Mouse (Mus musculus) megakaryocyte, embryonic 14.5 days (primary cell): ENCODE measurements around the gene Neo1. TPM values are rescaled to one million over a fixed set of nuclear protein-coding genes. Genes with fewer than 3 reads are reported as not detected.

Source experiments
- H3K27me3 ChIP-seq: replicated peaks from 2 replicates; pipeline ENCODE3; 2012; ENCODE audit warnings: inconsistent platforms
- H3K36me3 ChIP-seq: replicated peaks from 2 replicates; pipeline ENCODE3; 2012; ENCODE audit warnings: low read length, inconsistent platforms, mixed read lengths
- H3K4me1 ChIP-seq: 2 replicates; pipeline ENCODE4 v1.6.1; 2012; ENCODE audit warnings: inconsistent platforms
- H3K4me3 ChIP-seq: replicated peaks from 2 replicates; pipeline ENCODE3; 2012; ENCODE audit warnings: moderate library complexity, mild to moderate bottlenecking, inconsistent platforms
- H3K9me3 ChIP-seq: 2 replicates; pipeline ENCODE4 v1.6.1; 2012; ENCODE audit warnings: inconsistent platforms
- FLI1 ChIP-seq: IDR thresholded peaks from 2 replicates; pipeline ENCODE4 v1.6.1; 2012; ENCODE audit warnings: low read length, inconsistent platforms, mixed read lengths
- GATA1 ChIP-seq: IDR thresholded peaks from 3 replicates; pipeline ENCODE4 v1.6.1; 2012; ENCODE audit warnings: mixed read lengths, low read length, inconsistent platforms, borderline replicate concordance
- polyA plus RNA-seq: library from polyadenylated mRNA; stranded (reverse); fragments of >175 nt; gene quantifications from 2 replicates; pipeline ENCODE4 v1.2.3, GENCODE M21; 2012; ENCODE audit warnings: low replicate concordance; ENCODE audit not compliant: insufficient read depth

Neo1 gene
- polyA plus RNA-seq, 1 experiment = 0.37 TPM

DNA sequence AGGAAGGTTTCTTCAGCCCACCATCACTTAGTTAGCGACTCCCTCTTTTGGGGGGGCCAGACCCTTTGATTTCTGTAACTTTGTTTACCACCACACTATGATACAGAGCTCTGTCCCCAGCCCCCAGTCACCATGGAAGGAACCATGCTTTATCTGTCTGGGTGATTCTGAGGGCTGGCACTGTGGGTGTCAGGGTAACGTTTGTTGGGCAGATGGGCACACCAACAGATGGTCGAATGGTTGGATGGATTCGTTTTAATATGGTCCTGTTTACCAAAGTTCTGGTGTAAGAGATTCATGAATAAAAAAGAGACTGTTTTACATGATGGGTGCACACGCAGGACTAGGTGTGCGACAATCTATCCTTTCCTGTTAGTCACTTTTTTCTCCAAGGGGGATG lies 22.9 kb upstream of the Neo1 start:
- H3K9me3 ChIP-seq = no peaks in the 10 kb centered on the region
- H3K4me3 ChIP-seq = no peak overlapping the region
- H3K27me3 ChIP-seq = peaks cover 10% of the 10 kb centered on the region
- TF ChIP-seq FLI1 (no peak), GATA1 (no peak)
- no peaks in the 10 kb centered on the region for H3K36me3 ChIP-seq
- peaks cover 4% of the 10 kb centered on the region; the same call in 1 of the 2 replicates for H3K4me1 ChIP-seq

DNA sequence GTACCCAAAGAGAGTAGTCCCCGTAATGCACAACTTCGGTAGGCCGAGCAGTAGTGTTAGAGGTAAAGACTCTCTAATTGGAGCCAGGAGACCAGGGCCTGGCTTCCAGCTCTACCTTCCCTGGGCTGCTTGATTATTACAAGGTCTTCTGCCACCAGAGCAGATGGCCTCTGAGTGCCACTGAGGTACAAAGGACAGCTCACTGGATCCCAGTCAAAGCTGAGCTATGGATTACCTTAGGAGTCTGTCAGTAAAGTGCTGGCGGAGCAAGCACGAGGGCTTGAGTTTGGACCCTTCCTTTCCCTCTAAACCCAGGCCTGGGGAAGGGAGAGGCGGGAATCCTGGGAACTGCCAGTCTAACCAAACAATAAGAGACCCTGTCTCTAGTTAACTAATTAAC lies 21.8 kb upstream of the Neo1 start:
- H3K4me3 ChIP-seq = no peak overlapping the region
- peaks cover 7% of the 10 kb centered on the region; the same call in 1 of the 2 replicates for H3K4me1 ChIP-seq
- no peaks in the 10 kb centered on the region for H3K9me3 ChIP-seq
- TF ChIP-seq GATA1 = no peak
- TF ChIP-seq FLI1 = no peak
- peaks cover 12% of the 10 kb centered on the region for H3K27me3 ChIP-seq
- H3K36me3 ChIP-seq = no peaks in the 10 kb centered on the region

DNA sequence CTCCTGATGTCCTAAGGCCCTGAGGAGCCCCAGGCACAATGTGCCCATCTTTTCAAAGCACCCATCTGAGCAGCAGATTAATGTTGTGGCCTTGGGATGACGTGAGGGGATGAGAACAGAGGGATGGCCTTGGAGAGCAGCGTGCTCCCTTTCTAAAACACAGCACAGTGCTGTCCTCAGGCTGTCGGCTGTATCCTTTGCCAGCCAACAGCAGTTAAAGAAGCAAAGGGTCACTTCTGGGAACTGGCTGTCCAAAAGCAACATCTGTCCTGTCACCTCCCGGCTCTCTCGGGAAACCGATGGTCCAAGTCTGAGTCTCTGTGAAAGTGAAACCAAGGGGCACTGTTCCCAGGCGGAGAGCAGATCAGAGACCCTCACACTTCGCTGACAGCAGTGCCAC lies 20.0 kb upstream of the Neo1 start:
- Histone ChIP-seq H3K4me1 (peaks cover 7% of the 10 kb centered on the region; the same call in 1 of the 2 replicates), H3K36me3 (no peaks in the 10 kb centered on the region), H3K4me3 (no peak overlapping the region), H3K27me3 (peaks cover 13% of the 10 kb centered on the region), H3K9me3 (no peaks in the 10 kb centered on the region)
- TF ChIP-seq FLI1 (no peak), GATA1 (no peak)

DNA sequence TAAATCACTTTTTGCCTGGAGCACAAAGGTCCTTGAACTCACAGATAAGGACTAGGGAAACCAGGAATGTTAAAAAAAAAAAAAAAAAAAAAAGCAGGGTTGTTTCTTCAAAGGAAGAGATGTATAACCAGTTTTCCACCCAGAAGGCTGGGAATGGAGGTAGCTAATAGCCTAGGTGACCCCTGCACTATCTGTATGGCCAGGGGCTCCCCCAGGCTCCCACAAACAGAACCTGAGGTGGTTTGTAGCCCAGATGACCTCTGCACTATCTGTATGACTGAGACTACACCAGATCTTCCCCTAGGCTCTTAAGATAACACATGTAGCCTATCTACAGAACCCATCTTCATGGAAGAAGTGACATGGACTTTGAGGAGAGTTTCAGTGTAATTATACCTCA lies 5.6 kb upstream of the Neo1 start:
- Histone ChIP-seq H3K27me3 (peaks cover 40% of the 10 kb centered on the region), H3K4me3 (no peak overlapping the region), H3K4me1 (peaks cover 3% of the 10 kb centered on the region), H3K36me3 (no peaks in the 10 kb centered on the region), H3K9me3 (no peaks in the 10 kb centered on the region)
- no peak for TF ChIP-seq GATA1
- no peak for TF ChIP-seq FLI1

DNA sequence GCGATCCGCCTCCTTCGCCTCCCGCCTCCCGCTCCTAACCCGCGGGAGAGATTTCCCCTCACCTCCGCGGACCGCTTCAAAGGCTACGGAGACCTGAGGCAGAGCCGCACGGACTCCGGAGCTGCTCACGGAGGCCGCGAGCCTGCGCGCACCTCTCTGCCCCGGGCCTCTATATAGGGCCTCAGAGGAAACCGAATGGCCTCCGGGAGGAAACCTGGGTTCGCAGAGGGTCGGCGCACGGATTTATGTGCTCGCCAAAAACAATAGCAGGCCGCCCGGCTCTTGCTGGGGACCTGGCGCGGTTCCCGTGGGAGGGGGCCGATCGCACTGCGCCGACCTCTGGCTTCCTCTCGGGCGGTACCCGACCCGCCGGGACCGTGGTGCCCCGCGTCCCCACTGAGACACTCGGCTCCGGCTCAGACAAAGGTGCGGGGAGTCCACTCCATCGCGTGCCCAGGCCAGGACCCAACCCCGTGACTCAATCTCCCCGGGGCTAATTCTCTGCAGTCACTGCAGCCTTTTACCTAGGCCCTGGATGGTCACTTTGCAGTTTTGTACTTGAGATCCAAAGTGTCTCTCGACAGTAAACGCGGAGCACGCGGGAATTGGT lies 596 bp upstream of the Neo1 start:
- Histone ChIP-seq H3K9me3 (peaks cover 2% of the 10 kb centered on the region), H3K36me3 (no peaks in the 10 kb centered on the region), H3K4me1 (peaks cover 20% of the 10 kb centered on the region), H3K27me3 (peaks cover 75% of the 10 kb centered on the region), H3K4me3 (peak overlapping the region; percentile 90)
- no peak for TF ChIP-seq FLI1
- no peak for TF ChIP-seq GATA1

DNA sequence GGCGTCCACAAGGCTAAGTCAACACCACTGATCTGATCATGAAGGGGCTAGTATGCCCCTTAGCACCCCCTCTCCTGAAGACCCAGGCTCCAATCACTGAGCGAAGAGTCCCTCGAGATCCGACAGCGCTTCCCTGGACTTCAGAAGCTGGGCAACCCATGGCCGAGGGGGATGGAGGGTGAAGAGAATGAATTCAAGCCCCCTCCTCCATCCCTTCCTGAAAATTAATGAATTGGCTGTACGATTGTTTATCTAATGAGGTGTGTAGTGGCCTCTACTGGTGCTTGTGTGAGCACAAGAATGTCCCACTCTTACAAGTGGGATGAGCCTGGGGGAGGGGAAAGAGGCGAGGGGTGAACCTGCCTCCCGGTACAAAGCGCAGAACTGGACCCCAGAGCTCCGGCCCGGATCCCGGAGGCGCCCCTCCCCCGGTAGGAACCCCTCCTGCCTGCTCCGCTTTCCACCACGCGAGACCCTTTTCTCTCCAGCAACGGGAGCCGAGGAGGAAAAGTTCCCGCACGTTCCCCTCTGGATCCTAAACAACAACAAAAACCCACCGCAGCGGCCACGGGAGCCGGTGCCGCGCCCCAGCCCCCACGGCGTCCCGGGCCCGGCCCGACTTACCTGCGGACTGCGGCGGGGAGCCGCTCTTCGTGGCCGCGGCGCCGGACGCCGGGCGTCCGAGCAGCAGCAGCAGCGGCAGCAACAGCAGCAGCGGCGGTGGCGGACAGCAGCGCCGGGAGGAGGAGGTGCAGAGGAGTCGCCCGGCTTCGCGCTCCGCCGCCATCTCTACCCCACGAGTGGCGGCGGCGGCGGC lies 691 bp downstream of the Neo1 start:
- peaks cover 20% of the 10 kb centered on the region for H3K4me1 ChIP-seq
- TF ChIP-seq GATA1 (no peak), FLI1 (no peak)
- peaks cover 73% of the 10 kb centered on the region for H3K27me3 ChIP-seq
- H3K36me3 ChIP-seq = no peaks in the 10 kb centered on the region
- H3K4me3 ChIP-seq = peak overlapping the region; percentile 90
- H3K9me3 ChIP-seq = peaks cover 6% of the 10 kb centered on the region

DNA sequence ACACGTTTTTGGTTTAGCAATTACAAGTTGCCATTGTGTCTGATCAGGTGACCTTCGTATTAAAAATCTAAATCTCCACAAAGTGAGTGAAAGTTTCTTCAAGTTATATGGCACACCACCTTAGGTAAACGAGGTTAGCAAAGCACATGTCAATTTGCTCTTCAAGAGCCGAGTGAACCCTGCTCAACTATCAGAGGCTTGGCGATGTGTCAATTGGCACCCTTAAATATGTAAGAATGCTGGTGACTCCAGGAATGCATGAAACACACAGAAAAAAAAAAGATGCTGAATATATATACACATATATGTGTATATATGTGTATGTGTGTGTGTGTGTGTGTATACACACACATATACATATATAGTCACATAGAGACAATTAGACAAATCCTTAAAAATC lies 1.4 kb downstream of the Neo1 start:
- Histone ChIP-seq H3K4me3 (no peak overlapping the region), H3K36me3 (no peaks in the 10 kb centered on the region), H3K9me3 (peaks cover 6% of the 10 kb centered on the region), H3K4me1 (peaks cover 20% of the 10 kb centered on the region), H3K27me3 (peaks cover 70% of the 10 kb centered on the region)
- TF ChIP-seq FLI1 = no peak
- no peak for TF ChIP-seq GATA1

DNA sequence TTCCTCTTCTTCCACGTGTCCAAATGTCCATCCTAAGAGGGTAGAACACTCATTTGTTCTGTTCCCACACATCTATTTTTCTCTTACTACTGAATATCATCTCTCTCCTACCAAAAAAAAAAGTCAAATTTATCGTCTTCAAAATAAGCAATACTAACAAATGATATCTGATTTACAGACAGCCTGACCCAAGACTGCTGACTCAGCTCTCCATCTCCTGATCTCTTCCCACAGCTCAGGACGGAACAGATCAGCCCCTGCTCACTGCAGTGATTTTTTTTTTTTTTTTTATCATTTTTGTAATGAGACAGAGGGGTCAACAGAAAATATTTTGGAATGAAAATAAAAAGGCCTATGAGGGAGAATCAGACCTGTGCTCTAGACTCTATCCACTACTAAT lies 2.7 kb downstream of the Neo1 start:
- Histone ChIP-seq H3K4me1 (peaks cover 20% of the 10 kb centered on the region), H3K9me3 (peaks cover 9% of the 10 kb centered on the region), H3K36me3 (no peaks in the 10 kb centered on the region), H3K27me3 (peaks cover 61% of the 10 kb centered on the region), H3K4me3 (no peak overlapping the region)
- TF ChIP-seq GATA1 (no peak), FLI1 (no peak)

DNA sequence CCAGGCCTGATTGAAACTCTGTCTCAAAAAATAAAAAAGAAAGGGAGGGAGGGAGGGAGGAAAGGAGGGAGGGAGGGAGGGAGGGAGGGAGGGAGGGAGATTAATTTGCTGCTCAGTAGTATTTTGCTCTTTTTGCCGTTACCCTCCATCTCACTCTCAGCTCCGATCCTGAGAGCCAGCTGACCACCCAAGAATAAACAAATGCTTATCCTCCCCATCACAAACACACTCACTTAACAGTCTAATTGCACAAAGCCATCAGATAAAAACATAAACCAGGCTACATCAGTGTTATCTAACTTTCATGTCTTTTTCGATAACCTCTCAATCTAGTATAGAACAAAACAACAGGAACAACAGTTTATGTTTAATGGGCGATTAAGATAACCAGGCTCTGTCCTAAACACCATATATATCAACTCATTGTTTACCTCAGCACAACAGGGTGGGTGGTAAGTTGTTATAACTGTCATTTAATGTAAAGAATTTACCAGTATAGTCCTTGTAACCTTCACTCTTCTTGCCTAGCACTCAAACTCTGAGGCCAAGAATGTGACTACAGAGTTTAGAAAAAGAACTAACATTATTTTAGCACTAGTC lies 11.9 kb downstream of the Neo1 start:
- Histone ChIP-seq H3K4me3 (no peak overlapping the region), H3K27me3 (peaks cover 8% of the 10 kb centered on the region), H3K4me1 (no peaks in the 10 kb centered on the region), H3K36me3 (no peaks in the 10 kb centered on the region), H3K9me3 (0 out of 2 replicates have a peak, but pooled peaks cover 3% of the 10 kb centered on the region)
- TF ChIP-seq GATA1 (no peak), FLI1 (no peak)

DNA sequence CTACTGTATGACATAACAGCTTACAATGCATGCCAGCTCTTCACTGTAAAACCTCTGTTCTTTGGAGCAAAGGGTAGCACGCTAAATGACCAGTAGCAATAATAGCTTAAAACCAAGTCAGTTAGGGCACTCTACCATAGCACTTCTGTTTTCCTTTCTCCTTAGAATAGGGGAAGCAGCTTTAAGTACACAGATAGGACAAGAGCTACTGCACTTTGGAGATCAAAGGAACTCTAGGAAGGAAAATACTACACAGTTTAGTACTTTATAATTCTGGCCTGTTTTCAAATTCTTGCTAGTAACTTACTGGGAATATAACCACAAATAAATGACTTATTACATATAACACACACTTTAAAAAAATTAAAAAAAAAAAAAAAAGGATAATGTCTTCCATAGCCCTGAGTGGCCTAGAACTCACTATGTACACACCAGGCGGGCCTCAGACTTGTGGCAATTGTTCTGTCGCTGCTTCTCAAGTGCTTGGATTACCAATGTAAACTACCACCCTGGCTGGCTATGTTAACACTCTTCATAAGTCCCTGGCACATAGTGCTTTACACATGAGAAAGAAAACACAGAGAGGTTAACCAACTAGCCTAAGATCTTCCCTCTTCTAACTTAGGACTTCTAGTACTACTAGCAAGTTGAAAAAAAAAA lies 20.1 kb downstream of the Neo1 start:
- peaks cover 2% of the 10 kb centered on the region for H3K27me3 ChIP-seq
- H3K36me3 ChIP-seq = no peaks in the 10 kb centered on the region
- no peak for TF ChIP-seq FLI1
- no peak for TF ChIP-seq GATA1

More for the DNA sequence above, 20.1 kb downstream of the Neo1 start:
- H3K4me1 ChIP-seq = peaks cover 7% of the 10 kb centered on the region; the same call in 1 of the 2 replicates
- H3K4me3 ChIP-seq = no peak overlapping the region
- no peaks in the 10 kb centered on the region for H3K9me3 ChIP-seq
